Mouse (Mus musculus) E14TG2a.4 (cell line): ENCODE measurements at regions not wholly inside any gene's neighbourhood (a gene's known extent, or its start where the extent isn't known, plus 50 kb on each side); places are given as distances from the start of the nearest gene placed in this dataset.

Source experiments
- H3K27me3 ChIP-seq: 2 replicates; pipeline ENCODE4 v1.6.1; 2014; ENCODE audit warnings: low read length, control low read depth; ENCODE audit not compliant: insufficient read depth
- H3K36me3 ChIP-seq: 2 replicates; pipeline ENCODE4 v1.6.1; 2014; ENCODE audit warnings: low read length, control low read depth; ENCODE audit not compliant: insufficient read depth
- H3K4me1 ChIP-seq: replicated peaks from 2 replicates; pipeline ENCODE4 v1.6.1; 2014; ENCODE audit warnings: low read depth, low read length, control low read depth
- H3K4me3 ChIP-seq: replicated peaks from 2 replicates; pipeline ENCODE4 v1.5.1; 2014; ENCODE audit warnings: mild to moderate bottlenecking, low read length
- H3K9me3 ChIP-seq: 2 replicates; pipeline ENCODE4 v1.6.1; 2014; ENCODE audit warnings: low read length, control low read depth
- CTCF ChIP-seq: conservative IDR thresholded peaks from 2 replicates; pipeline ENCODE4 v1.5.1; 2014; ENCODE audit warnings: low read length
- NANOG ChIP-seq: IDR thresholded peaks from 2 replicates; pipeline ENCODE4 v1.6.1; 2014; ENCODE audit warnings: borderline replicate concordance, low read length, mixed read lengths
- POU5F1 ChIP-seq: IDR thresholded peaks from 2 replicates; pipeline ENCODE4 v1.6.1; 2014; ENCODE audit warnings: low read length, borderline replicate concordance

DNA sequence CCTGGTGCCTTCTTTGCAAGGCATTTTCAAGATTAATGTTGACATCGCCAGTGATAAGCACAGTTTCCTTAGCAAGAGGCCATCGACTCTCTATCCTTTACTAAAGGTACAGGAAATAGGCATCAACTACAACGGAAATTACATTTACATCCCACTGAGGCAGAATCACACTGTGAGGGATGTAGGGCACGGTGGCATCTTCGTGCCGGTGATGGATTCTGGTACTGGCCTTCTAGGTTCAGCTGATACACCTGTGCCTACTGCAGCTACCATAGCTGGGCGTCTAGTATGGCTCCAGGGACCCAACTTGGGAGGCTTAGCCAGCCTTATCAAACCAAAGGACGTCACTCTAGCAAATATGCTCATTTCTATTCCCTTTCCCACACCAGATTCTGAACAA, 313.5 kb upstream of the Zfp637 start:
- H3K9me3 ChIP-seq: no peaks in the 10 kb centered on the region; the same call in 1 of the 2 replicates
- TF ChIP-seq NANOG: no peak
- no peak for TF ChIP-seq POU5F1
- no peak for TF ChIP-seq CTCF

DNA sequence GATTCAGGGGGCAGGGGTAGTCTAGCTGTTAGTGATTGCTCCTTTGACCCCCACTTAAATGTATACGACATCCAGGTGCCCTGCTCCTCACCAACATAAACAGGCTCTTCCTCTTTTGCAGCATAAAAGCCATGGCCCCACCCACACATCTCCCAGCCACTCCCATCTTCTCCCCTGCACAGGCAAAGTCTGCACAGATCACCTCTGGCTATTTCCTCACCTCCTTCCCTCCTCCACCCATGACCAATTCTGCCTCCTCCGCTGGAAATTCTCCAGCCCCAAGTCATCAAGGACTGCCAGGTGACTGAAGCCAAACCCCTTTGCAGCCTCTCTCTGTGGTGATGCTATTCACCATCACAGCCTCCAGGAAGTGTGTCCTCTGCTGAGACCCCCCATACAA, 306.8 kb upstream of the Zfp637 start:
- peaks cover 12% of the 10 kb centered on the region for H3K4me1 ChIP-seq
- no peaks in the 10 kb centered on the region for H3K27me3 ChIP-seq
- H3K9me3 ChIP-seq: peaks cover under 1% of the 10 kb centered on the region; the same call in 1 of the 2 replicates
- no peak for TF ChIP-seq NANOG
- TF ChIP-seq CTCF: no peak
- no peak for TF ChIP-seq POU5F1
- H3K36me3 ChIP-seq: no peaks in the 10 kb centered on the region
- H3K4me3 ChIP-seq: no peak overlapping the region

More for the DNA sequence above, 313.5 kb upstream of the Zfp637 start:
- no peaks in the 10 kb centered on the region for H3K27me3 ChIP-seq
- no peaks in the 10 kb centered on the region for H3K4me1 ChIP-seq
- no peaks in the 10 kb centered on the region for H3K36me3 ChIP-seq
- H3K4me3 ChIP-seq: no peak overlapping the region

DNA sequence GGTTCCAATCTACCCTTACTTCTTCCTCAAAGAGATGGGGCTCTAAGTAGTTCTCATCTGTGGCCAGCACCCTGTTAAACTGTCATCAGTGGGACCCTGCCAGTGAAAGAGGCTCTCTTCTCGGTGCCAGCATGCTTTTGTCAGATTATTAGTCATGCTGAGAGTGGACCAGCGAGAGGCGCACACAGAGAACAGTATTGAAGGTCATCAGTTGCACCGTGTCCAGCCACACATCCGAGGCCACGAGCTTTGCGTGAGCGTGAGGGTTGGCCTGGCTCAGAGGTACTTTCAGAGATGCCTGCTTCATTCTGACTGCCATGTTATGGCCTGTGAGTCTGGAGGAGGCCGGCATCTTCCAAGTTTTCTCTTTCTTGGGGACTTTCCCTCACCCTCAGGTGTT, 306.0 kb upstream of the Zfp637 start:
- peaks cover 12% of the 10 kb centered on the region for H3K4me1 ChIP-seq
- no peaks in the 10 kb centered on the region for H3K36me3 ChIP-seq
- H3K27me3 ChIP-seq: no peaks in the 10 kb centered on the region
- H3K4me3 ChIP-seq: no peak overlapping the region
- H3K9me3 ChIP-seq: peaks cover 8% of the 10 kb centered on the region; the same call in 1 of the 2 replicates
- no peak for TF ChIP-seq NANOG

DNA sequence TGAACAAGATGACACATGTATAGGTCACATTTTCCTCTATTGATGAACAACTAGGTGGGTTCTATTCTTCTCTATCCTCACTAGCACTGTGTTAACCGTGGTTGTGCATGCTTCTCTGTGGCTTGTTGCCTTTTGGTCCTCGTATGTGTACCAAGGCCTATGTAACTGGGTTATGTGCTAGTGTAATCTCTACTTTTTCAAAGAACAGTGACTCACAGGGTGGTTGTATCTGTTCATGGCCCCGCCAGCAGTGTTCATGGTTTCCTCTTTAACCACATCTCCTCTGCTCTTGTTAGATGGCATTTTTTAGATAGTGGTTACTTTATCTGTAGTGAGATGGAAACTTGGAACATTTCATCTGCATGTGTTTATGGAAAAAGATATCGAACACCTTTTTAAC, 304.9 kb upstream of the Zfp637 start:
- TF ChIP-seq NANOG (no peak), CTCF (no peak), POU5F1 (no peak)

DNA sequence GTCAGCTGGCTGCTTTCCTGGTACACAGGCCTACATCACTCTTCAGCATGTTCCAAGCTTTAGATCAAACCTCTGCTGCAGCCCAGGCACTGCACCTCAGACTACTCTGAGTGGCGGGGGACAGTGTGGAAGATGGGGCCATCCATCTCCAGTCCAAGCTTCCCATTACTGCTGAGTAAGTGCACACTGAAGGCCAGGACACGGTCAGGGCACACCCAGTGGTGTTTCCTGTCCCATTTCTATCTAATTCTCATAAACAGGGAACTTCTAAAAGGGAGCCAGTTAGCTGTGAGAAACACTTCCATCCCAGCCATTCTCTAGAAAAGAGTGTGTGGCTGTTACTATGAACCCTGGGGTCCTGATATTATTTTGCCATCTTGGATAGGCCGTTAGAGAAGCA, 298.5 kb upstream of the Zfp637 start:
- Histone ChIP-seq H3K4me3 (no peak overlapping the region), H3K9me3 (peaks cover 15% of the 10 kb centered on the region), H3K4me1 (no peaks in the 10 kb centered on the region), H3K36me3 (no peaks in the 10 kb centered on the region), H3K27me3 (no peaks in the 10 kb centered on the region; the same call in 1 of the 2 replicates)
- TF ChIP-seq CTCF: no peak
- TF ChIP-seq NANOG: no peak
- TF ChIP-seq POU5F1: no peak

More for the DNA sequence above, 304.9 kb upstream of the Zfp637 start:
- Histone ChIP-seq H3K9me3 (peaks cover 8% of the 10 kb centered on the region; the same call in 1 of the 2 replicates), H3K36me3 (no peaks in the 10 kb centered on the region), H3K27me3 (no peaks in the 10 kb centered on the region), H3K4me3 (no peak overlapping the region), H3K4me1 (peaks cover 12% of the 10 kb centered on the region)

DNA sequence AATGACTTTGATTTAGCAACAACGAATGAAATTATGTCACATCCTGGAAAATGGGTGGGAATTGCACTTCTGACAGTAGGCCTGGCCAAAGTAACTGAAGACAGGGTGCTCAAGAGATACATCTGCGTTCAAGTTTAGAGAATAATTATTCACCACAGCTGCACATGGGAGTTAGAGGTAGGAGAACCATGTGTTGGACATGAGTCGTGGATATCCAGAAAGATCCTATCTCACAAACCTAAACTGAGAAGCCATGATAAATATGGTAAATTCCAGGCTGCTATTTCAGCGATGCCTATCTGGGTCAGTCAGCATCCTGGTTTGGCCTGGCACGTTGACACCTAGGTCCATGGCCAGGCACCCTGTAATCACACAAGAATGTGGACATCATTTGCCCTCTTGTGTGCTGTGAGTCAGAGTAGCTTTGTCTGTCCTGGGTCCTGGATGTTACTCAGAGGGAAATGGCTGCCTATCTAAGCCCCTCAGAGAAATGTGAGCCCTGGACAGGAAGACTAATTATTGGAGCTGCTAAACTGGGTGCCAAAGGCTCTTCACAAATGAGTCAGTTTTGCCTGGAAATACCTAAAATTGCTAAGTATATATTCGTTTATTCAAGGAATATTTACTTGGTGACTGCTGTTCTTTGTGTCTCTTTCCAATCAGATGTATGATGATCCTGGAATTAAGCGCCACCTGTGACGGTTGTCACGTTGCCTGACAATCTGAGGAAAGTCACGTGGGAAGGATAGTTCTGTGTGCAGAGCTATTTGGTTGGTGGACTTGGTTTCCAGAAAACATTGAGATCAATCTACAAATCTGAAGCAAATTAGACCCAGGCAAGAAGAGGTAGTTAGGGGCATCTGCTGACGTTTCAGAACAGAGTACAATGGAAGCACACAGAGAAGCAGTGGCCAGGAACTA, 296.4 kb upstream of the Zfp637 start:
- Histone ChIP-seq H3K4me3 (no peak overlapping the region), H3K9me3 (peaks cover 17% of the 10 kb centered on the region), H3K27me3 (no peaks in the 10 kb centered on the region; the same call in 1 of the 2 replicates), H3K4me1 (no peaks in the 10 kb centered on the region), H3K36me3 (no peaks in the 10 kb centered on the region)
- no peak for TF ChIP-seq CTCF
- no peak for TF ChIP-seq POU5F1
- no peak for TF ChIP-seq NANOG

DNA sequence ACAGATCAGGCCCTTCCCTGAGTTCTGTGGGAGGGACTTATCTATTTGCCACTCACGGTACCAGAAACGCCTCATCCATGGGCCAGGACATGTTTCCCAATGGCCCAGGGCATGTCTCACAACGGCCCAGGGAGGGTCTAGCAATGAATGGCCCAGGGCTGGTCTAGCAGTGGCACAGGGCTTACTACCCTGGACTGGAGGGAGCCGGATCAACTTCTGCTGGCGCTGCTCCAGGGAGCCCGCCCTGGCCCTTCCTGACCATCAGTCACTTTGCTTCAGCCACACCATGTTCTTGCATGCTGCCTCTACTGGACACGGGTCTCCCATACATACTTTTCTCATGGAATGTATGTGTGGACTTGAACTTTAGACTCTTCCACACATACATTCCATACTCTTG, 290.1 kb upstream of the Zfp637 start:
- Histone ChIP-seq H3K4me3 (no peak overlapping the region), H3K36me3 (no peaks in the 10 kb centered on the region), H3K9me3 (peaks cover 13% of the 10 kb centered on the region), H3K4me1 (peaks cover 7% of the 10 kb centered on the region; the same call in 1 of the 2 replicates), H3K27me3 (no peaks in the 10 kb centered on the region)
- TF ChIP-seq CTCF: no peak
- no peak for TF ChIP-seq POU5F1
- no peak for TF ChIP-seq NANOG

DNA sequence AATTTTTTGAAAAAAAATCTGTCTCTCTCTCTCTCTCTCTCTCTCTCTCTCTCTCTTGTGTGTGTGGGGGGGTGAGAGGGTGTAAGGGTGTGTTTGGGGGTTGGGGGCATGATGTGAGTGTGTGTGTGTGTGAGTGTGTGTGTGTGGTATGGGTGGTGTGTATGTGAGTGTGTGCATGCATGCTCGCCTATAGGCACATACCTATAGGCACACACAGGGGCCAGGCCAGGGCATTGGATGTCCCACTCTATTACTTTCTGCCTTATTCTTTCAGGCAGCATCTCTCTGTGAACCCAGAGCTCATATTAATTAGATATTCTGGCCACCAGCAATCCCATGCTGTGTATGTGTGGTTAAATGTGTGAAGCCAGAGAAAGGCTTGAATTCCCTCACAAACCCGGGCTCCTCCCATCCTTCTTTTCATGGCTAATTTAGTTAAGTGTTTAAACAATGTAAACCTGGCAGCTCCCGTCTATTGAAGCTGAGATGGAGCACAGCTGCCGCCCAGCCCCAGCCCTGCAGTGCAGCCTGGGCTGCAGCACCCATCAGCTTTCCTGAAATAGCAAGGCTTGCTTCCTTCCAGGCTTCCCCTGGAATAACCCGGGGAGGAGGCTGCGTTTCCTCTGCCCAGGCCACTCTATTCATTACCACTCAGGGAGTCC, 288.8 kb upstream of the Zfp637 start:
- TF ChIP-seq NANOG (no peak), POU5F1 (no peak), CTCF (no peak)
- Histone ChIP-seq H3K4me3 (no peak overlapping the region), H3K9me3 (peaks cover 9% of the 10 kb centered on the region), H3K36me3 (no peaks in the 10 kb centered on the region), H3K4me1 (peaks cover 7% of the 10 kb centered on the region; the same call in 1 of the 2 replicates), H3K27me3 (no peaks in the 10 kb centered on the region)
